Mouse (Mus musculus) bone marrow macrophage, adult 2 months (primary cell): Measurements from ENCODE around the gene Gzma.

Source experiments
- CTCF ChIP-seq: IDR thresholded peaks from 2 replicates; pipeline ENCODE4 v1.5.1; 2012; ENCODE audit warnings: low read depth, mild to moderate bottlenecking, low read length, moderate library complexity
- POLR2A ChIP-seq: IDR thresholded peaks from 2 replicates; pipeline ENCODE4 v1.6.1; 2012; ENCODE audit warnings: mild to moderate bottlenecking, low read depth, low read length, borderline replicate concordance

DNA sequence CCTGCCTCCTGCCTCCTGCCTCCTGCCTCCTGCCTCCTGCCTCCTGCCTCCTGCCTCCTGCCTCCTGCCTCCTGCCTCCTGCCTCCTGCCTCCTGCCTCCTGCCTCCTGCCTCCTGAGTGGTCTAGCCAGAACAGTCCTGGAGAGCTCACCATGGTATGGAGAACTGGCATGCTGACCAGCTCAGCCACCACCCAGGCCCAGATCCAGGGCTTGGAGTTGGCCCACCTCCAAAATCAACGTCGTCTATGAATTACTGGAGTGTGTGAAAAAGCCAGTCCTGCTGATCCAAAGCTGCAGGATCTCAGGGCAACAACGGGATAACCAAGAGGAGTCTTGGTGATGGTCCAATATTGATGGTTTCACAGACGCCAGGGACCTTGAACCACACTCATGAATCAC is 18.2 kb upstream of the Gzma start:
- TF ChIP-seq CTCF (no peak), POLR2A (no peak)
